Mouse (Mus musculus): Measurements from ENCODE around the gene Fam209.

- no peak for TF ChIP-seq POLR2A (IDR thresholded peaks at IDR 0.05; ENCODE audit: insufficient read depth, low read depth, low read length)
- TF ChIP-seq CTCF (IDR thresholded peaks at IDR 0.05) = no peak
- no peak for TF ChIP-seq EP300 (IDR thresholded peaks at IDR 0.05; ENCODE audit: insufficient read depth, low read depth, low read length)
Measured at GRCm38 (mm10) chr2:172506121-172506520, 33.8 kb downstream of the Fam209 start.

Data from heart, adult 2 months (tissue).